Mouse (Mus musculus) ES-E14 (cell line): Measurements from ENCODE around the gene Pola1.

ENCODE experiments used
- CHD2 ChIP-seq: IDR thresholded peaks from 2 replicates; pipeline ENCODE4 v1.6.1; 2014; ENCODE audit warnings: mild to moderate bottlenecking, low read depth, low read length, inconsistent platforms
- MAFK ChIP-seq: IDR thresholded peaks from 2 replicates; pipeline ENCODE4 v1.6.1; 2014; ENCODE audit warnings: mild to moderate bottlenecking, low read depth, low read length, inconsistent platforms; ENCODE audit not compliant: insufficient read depth
- ZC3H11A ChIP-seq: IDR thresholded peaks from 2 replicates; pipeline ENCODE4 v1.6.1; 2012; ENCODE audit warnings: low read depth, mild to moderate bottlenecking, inconsistent platforms, low read length, borderline replicate concordance

- TF ChIP-seq ZC3H11A, result no peak
- TF ChIP-seq CHD2, result no peak
- no peak for TF ChIP-seq MAFK
Observed at GRCm38 (mm10) chrX:93285091-93285490, 346.9 kb downstream of the Pola1 start.
